Mouse (Mus musculus): Measurements from ENCODE around the gene Gm20388.

The Gm20388 gene

DNA sequence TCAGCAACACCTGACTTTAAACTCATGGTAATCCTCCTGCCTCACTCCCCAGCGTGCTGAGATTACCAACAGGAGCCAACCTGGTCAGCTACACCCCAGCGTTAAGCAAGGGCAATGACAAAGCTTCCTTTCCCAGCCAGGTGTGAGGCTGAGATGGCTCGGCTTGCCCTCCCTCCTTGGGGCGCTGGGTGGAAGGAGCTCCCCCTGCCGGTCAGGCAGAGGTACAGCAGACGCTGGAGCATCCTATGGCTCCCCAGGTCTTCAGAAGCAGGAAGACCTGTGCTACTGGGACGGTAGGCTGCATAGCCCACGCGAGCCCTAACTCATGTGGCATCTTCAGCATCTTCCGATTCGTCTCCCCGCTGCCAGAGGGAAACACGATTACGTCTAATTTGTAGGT lies 917.6 kb downstream of the Gm20388 start:
- DNase-seq (ENCODE audit: low read depth in 2 of 2, low spot score in 2 of 2): peak; percentile 52 to 57

DNA sequence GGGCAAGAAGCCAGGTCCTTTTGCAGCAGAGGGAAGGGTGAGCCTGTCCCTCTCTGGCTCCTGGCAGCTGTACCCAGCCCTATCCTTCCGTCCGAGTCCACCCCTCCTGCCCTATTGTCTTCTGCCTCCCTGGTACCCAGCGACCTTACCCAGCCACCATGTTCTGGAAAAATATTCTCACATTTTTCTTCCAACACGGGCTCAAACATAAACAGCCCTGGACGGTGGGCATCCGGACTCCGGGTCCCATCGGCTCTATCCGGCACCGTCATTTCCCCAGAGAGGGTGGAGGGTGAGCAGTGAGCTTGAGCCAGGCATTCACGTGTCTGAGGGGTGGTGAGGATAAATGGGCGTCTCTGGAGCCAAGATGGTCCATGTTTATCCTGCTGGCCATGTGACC lies 920.0 kb downstream of the Gm20388 start:
- DNase-seq (ENCODE audit: low read depth in 2 of 2, low spot score in 2 of 2): no peak

DNA sequence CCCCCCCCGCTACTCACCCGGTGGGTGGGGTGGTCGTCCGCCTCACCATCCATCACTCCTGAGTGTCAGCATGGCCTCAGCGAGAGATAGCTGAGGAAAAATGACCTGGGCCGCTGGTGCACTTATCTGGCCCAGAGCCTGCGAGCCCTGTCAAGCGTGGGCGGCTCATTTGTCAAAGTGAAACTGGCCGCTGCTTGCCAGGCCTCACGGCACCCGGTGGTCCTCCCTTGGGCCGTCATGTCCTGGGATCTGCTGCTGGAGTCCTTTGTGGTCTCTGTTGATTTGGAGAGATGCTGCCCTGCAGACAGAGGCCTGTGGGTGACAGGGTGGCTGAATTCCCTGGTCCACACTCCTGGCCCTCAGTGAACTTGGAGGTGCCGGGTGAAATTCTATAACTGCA lies 921.4 kb downstream of the Gm20388 start:
- DNase-seq (ENCODE audit: low read depth in 2 of 2, low spot score in 2 of 2): no peak

DNA sequence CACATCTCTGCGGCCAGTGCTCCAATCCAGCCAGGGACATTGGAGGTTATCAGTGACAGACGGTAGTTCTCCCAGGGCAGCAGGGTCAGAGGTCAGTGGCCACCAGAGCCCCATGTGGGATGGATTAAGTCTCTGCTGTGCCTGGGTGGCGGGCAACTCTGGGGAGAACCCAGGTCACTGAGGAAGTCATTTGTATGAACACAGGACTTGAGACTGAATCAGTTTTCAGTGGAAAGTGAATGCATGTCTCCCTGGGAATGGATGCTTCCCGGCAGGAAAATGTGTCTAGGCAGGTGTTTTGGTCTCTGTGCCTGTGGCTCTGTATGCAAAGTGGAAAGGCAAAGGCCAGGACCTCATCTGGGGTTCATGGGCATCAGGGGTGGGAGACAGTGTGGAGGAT lies 922.6 kb downstream of the Gm20388 start:
- DNase-seq (ENCODE audit: low read depth in 2 of 2, low spot score in 2 of 2): no peak

DNA sequence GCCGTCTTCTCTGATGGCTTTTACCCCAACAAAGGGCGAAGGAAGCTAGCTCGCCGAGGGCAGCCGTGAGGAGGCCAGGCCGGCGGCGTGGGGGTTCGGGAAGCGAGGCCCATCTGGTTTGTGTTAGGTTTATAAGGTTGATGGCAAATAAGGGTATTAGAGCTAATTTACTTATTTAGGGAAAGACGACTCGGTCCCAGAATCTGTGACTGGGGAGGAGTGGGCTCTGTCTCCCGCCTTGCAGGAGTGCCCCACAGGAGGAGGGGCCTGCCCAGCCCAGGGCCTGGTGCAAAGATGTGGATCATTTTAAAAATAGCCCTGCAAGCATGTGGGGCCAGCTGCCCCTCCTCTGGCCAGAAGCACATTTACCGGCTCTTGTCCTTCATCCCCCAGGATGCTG lies 928.4 kb downstream of the Gm20388 start:
- no peak for DNase-seq (ENCODE audit: low read depth in 2 of 2, low spot score in 2 of 2)

DNA sequence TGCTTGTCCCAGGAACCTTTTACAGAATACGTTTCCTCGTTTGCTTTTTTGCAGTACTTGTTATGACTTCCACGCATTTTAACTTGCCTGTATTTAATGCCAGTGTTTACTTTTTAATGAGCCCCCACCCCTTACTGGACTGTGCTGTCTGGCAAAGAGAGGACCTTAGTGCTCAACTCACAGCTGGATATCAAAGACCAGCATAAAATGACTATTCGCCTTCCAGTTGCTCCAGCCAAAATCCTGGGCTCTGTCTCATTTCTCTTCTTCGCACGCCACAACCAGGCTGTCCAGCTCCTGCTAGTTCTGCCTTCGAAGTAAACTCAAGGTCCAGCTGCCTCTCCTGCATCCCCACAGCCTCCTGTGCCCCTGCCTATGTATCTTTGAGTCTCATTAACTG lies 932.4 kb downstream of the Gm20388 start:
- no peak for DNase-seq (ENCODE audit: low read depth in 2 of 2, low spot score in 2 of 2)

DNA sequence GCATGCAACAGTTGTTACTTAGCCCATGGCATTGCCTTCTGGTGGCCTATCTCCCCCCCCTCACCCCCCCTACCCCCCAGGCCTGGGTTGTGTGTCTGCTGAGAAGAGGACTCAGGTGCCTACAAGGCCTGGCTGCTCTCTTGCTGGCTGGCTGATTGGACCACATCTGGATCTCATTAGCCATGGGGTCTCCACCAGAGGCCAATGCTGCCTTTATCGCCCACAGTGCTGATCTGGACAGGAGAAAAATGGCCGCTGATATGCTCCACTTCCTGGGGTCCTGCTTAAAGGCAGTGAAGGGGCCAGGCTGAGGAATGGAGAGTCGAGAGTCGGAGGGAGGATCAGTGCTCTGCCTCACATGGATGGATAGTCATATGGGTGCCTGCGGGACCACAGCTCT lies 935.4 kb downstream of the Gm20388 start:
- DNase-seq (ENCODE audit: low read depth in 2 of 2, low spot score in 2 of 2): no peak

DNA sequence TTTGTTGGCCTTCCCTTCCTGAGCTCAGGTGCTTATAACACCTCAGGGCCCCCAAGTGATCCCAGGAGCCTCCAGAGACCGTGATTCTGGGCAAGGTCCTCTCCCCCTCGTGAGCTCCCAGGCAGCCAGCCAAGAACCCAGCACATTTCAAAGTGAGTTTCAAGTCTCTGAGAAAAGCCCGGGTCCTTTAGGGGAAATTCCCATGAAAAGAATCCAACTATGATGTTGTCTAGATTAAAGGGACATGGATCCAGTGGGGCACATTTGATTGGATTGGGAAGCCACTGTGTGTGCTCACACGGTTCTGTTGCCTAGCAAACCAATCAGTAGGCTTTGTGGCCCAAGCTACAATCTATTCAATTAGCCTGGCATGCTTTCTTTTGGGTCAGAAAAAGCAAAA lies 936.6 kb downstream of the Gm20388 start:
- DNase-seq (ENCODE audit: low read depth in 2 of 2, low spot score in 2 of 2): no peak

DNA sequence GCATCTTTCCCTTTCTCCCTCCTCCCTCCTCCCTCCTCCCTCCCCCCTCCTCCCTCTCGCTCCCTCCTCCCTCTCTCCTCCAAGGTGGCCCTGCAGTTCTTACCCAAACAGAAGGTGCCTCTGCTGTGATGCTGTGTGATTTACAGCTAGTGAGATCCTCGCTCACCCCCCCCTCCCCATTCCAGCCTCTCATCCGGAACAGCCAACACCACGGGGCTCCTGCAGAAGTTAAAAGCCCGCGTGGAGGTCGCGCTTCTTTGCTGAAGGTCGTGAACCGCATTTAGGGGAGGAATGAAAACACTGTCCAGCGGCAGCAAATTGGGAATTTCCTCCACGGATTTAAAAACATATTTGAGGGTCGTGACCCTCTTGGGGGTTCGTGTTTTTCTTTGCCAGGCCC lies 937.1 kb downstream of the Gm20388 start:
- no peak for DNase-seq (ENCODE audit: low read depth in 2 of 2, low spot score in 2 of 2)

DNA sequence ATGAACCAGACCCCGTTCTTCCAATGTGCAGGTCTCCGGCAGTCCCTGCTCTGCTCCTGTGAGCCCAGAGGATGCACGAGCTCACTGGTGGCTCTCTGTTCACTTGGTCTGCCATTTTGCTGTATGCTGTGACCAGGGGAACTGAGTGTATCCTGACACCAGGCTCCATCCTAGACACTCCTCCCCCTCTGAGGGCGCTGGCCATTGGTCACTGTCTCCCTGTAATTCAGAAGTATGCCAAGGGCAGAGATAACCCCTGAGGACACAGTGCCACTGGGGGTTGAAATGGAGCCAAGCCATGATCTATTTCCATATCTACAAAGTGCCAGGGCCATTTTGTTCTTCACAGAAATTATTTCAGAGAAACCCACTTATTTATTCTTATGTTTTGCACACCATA lies 937.8 kb downstream of the Gm20388 start:
- DNase-seq (ENCODE audit: low read depth in 2 of 2, low spot score in 2 of 2): no peak

DNA sequence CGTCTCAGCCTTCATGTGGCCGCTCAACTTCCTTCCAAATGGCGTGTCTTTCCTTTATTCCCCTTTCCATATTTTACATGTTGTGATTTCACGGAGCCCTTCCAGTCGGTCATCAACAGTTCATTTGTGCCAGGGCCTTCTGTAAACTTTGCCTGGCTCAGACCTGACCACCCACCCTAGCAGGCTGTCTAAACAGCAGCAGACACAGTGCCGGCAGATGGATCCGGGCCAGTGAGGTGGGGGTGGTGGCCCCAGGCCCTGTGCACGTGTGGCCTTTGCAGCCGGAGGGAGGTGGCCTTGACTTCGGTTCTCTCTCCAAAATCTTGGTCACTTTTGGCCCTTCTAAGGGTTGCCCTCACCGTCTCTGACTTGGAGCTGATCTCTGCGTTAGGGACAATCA lies 940.8 kb downstream of the Gm20388 start:
- DNase-seq (ENCODE audit: low read depth in 2 of 2, low spot score in 2 of 2): no peak

DNA sequence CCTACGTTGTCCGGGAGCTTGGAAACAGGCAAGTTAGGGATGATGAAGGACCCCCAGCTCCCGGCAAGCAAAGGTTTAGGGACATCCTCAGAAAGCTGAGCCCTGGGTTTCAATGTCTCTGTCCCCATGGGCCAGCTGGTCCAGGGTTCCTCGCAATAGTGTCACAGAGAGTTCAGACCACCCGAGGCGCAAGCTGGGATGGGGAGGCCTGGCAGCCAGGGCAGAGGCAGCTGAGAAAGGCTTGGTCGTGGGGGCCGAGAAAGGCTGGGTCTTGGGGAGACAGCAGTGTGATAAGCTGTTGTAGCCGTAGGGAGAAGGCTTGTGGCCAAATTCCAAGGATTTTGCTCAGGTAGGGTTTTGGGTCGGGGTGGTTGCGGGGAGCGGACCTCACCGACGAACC lies 949.2 kb downstream of the Gm20388 start:
- no peak for DNase-seq (ENCODE audit: low read depth in 2 of 2, low spot score in 2 of 2)

DNA sequence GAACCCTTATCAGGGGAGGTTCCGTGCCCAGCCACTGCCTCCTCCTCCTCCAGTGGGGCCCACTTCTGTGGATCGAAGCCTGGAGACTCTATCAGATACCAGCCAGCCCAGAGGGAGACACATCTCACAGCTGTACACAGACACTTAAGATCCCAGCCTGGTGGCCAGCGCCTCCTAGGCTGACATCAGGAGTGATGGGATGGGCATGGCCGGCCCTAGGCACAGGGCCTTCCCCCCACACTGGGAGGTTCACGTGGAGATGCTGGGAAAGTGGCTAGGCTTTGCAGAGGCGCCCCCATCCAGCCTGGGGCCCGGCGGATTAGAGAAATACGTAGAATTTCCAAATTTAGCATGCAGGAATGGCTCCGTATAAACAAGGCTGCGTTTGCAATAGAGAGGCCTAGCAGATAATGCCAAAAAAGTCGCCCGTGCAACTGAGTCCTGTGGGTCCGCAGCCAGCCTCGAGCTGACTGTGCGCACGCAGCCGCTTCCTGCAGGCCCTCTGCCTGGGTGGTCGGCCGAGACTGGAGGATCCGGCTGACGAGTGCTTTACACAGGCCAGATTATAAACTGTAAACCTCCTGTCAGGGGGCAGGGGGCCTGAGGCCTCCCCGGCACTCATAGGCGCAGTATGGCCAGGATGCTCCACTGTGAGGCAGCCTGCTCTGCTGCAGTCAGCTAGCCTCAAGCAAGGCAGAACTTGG lies 949.9 kb downstream of the Gm20388 start:
- no peak for DNase-seq (ENCODE audit: low read depth in 2 of 2, low spot score in 2 of 2)

DNA sequence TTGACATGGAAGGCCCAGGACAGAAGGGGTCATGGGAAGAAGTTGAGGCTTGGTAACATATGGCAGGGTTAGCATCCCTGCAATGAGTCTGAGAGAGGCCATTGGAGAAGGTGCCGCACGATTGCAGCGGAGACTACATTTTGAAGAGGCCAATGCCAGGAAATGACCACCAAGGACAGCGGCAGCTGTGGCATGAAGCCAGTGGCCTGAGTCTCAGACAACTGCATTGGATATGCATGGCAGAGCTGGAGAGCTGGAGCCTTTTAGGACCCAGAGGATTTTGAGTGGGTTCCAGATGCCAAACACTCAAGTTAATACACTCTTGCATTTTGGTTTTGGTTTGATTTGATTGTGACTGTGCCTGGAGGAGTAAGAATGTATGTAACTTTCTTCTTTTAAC lies 953.0 kb downstream of the Gm20388 start:
- DNase-seq (ENCODE audit: low read depth in 2 of 2, low spot score in 2 of 2): no peak

DNA sequence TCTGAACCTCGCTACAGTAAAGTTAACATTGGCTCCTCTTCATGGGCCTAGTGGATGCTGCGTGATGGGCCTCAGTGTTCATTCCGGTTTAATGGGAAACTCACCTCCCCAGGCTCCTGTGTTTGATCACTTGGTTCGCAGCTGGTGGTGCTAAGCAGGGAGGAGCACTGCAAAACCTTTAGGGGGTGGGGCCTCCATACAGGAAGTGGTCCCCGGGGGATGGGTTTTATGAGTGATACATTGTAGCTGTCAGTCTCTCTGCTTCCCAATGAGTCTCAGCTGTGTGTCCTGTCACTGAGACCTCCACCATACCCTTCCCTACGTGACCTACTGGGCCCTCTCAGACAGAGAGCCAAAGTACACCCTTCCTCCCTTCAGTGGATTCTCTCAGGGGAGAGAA lies 956.7 kb downstream of the Gm20388 start:
- DNase-seq (ENCODE audit: low read depth in 2 of 2, low spot score in 2 of 2): no peak

DNA sequence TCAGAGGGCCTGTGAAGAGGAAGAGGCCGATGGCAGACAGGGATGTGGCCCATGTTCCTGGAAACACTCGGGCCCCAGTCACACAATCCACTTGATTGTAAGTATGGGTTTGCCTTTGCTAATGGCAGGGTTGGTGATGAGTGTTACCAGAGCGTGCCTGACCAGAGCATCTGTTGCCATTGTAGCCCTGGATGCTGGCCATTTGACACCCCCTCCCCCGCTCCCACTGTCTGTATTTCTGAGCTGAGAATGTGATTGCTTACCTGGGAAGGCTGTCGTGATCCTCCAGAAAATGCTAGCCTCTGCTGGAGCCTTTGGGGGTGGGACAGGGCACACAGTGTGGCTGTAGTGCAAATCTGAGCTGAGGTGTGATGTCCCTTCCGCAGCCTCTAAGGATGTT lies 962.0 kb downstream of the Gm20388 start:
- DNase-seq (ENCODE audit: low read depth in 2 of 2, low spot score in 2 of 2): no peak

DNA sequence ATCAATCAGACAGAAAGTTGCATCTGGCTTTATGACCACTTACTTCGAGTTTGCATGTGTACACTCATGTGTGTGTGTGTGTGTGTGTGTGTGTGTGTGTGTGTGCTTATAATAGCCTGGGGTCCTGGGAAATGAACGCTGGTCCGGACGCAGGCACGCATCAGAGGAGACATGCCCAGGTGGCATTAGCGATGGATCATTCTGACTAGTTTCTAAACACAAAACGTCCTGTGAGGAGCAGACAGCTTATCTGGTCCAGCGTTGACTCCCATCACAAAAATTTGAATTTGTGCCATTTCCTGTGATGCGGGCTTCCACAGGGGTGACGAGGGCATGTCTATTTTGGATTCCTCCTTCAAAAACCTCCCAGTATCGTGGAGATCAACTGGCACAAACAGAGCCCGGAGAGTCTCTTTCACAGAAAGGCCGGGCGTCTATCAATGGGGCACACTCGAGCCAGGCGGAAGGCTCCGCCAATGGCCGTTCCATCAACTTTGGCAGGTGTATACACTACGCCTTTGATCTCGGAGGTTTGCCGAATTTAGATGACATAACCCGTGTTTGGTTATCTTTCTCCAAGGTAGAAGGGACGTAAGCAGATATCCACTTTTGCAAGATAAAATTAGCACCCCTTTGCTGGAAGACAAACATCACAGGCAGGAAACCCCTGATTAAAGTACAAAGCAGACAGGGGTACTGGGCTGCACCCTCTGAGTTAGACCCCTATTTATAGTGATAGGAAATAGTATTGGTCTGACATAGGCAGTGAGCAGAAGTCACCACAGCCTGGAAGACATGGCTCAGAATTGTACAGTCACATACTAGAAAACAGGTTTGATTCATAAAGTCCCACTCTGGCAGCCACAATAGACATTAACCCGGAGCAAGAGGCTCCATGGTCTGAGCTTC lies 965.6 kb downstream of the Gm20388 start:
- DNase-seq (ENCODE audit: low read depth in 2 of 2, low spot score in 2 of 2): no peak

DNA sequence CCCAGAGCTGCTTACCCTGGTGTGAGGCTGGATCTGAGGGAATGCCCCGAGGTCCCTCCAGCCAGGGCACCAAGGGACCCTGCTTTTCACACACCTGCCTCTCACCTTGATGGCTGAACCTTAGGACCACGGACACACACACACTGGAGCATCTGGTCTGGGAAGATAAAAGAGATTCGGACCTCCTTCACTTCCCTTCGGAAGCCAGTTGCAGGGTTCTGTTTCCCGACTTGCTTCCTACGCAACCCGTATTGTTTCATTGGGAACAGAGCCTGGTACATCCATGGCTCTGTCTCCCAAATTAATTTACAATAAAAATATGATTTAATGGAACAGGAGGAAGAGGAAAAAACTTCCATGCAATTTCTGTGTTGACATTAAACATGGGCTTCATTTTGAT lies 966.4 kb downstream of the Gm20388 start:
- DNase-seq (ENCODE audit: low read depth in 2 of 2, low spot score in 2 of 2): no peak

DNA sequence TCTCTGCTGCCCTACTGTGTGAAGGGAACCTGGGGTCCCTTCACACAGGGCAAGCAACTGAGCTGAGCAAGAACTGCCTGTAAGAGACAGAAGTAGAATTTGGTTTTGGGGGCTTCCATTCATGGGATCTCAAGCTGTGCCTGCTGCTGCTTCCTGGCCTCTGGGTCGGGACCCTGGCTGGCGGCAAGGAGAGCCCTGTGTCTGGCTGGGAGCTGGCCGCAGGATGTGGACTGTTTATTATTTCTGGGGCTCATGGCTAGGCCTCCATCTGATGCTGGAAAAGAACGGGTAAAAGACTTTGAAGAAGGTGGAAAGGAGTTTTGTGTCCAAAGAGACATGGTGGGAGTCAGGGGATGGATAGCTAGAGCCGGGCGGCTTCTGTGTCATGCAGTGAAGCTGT lies 969.3 kb downstream of the Gm20388 start:
- DNase-seq (ENCODE audit: low read depth in 2 of 2, low spot score in 2 of 2): no peak

DNA sequence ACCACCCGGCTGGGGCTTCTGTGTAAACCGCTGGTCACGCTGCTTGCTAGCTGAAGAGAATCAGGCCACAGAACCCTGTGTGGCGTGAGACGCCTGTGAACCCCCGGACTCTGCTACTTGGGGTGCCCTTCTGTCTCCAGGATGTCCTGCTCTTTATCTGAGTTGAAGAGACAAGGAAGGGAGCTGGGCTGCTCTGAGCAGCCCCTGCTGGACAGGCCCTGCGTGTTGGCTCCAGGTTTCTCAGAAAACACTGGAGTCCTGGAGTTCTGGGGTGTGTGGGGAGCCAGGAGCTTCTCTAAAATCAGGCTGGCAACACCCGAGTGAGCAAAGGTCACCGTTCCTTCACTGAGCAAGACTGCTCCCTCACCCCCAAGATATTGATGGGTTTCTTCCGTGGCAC lies 971.0 kb downstream of the Gm20388 start:
- DNase-seq (ENCODE audit: low read depth in 2 of 2, low spot score in 2 of 2): no peak

DNA sequence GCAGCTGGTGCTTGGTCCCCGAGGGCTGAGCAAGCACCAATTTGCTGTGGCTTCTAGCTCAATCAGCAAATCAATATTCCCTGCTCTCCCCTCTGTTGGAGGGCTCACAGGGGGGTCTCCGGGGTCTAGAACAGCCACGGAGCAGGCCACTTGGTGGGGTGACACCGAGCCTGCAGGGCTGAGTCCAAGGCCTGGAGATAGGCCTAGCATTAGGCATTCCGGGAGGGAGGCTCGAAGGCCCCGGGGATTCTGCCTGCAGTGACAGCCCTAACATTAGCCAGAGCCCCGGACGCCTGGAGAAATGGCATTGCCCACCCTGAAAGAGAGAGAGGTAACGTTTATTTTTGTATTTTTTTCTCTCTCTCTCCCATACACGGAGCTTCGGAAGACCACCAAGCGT lies 972.0 kb downstream of the Gm20388 start:
- no peak for DNase-seq (ENCODE audit: low read depth in 2 of 2, low spot score in 2 of 2)

DNA sequence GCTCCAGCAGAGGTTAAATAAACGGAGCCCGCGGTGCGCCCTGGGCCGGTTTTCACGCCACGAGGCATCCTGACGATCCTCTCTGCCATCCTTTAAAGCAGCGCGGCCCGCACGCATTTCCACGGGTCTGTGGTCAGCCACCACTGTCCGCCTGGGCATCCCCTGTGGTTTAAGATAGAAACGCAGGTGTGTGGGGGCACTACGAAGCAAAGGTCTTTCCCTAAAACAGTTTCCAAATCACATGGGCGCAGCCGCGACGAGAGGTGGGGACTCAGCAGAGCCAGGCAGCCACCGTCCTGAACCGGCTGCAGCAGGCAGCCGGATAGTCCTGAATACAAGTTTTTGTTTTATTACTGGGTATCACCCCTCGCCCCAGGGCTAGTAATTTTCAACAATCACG lies 972.7 kb downstream of the Gm20388 start:
- DNase-seq (ENCODE audit: low read depth in 2 of 2, low spot score in 2 of 2): no peak

DNA sequence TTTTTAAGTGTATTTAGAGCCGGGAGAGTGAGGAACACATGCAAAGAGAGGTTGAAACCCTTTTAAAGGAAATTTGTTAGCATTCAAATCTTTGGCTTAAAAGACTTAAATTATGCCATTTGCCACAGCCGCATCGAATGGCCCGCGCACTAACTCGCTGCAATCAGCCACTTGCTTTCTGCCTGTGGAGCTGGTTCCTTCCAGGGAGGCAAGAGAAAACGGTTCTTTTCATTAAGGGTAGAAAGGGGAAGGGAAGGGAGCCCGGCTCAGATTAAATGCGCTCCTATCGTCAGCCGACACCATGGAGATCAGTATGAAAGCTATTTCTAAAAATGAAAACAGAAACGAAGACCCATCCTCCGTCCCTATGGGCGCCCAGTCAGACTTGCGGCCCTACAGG lies 973.2 kb downstream of the Gm20388 start:
- DNase-seq (ENCODE audit: low read depth in 2 of 2, low spot score in 2 of 2): no peak
